ENCODE assay signal across 10 mouse cellular contexts in genomic region chr7:25835188-25835891, GRCm38 (mm10). TPM values are rescaled to one million over a fixed set of nuclear protein-coding genes. Genes with fewer than 3 reads are reported as not detected.
DNase-seq lines count a peak whose midpoint lies in the region; ATAC-seq and TF ChIP-seq lines count a peak whose summit lies in the region.
"Had no signal": no experiment of that assay in that cellular context is flagged by ENCODE, and none has a peak within 500 bp of the region (broad histone marks: within the 10 kb centered on the region; RNA-seq: fewer than 3 reads in every experiment).

No protein-coding gene starts in this region.

- H3K27me3 ChIP-seq in liver, adult 2 months (ENCODE audit: control insufficient read depth, insufficient read depth, low read length), result no peaks in the 10 kb centered on the region
- H3K27me3 ChIP-seq in liver, embryonic 12.5 days (replicated peaks), result no peaks in the 10 kb centered on the region; the same call in 1 of the 2 replicates
- H3K27me3 ChIP-seq: liver, embryonic 13.5 days had no signal

- H3K9ac ChIP-seq in liver, adult 2 months (ENCODE audit: low read depth, low read length), result no peak overlapping the region
- no peak overlapping the region for H3K9ac ChIP-seq in liver, embryonic 12.5 days
- H3K9ac ChIP-seq: liver, embryonic 13.5 days had no signal

- 58% methylated on average over 10 of the region's 10 CpGs for WGBS in liver, adult 2 months
- 67% methylated on average over 10 of the region's 10 CpGs for WGBS in liver, embryonic 12.5 days (ENCODE audit: insufficient replicate concordance)

- H3K4me2 ChIP-seq in liver, embryonic 12.5 days, result no peak overlapping the region
- H3K4me2 ChIP-seq: liver, embryonic 13.5 days had no signal

- H3K27ac ChIP-seq in liver, adult 2 months (replicated peaks; ENCODE audit: insufficient read depth, low read depth, low read length), result peak overlapping the region; percentile 26
- no peak overlapping the region for H3K27ac ChIP-seq in liver, embryonic 12.5 days
- H3K27ac ChIP-seq: gastrocnemius, adult 2 months; liver, embryonic 13.5 days had no signal

- no peaks in the 10 kb centered on the region for H3K36me3 ChIP-seq in liver, adult 2 months (ENCODE audit: control insufficient read depth, insufficient read depth, low read length)
- H3K36me3 ChIP-seq in liver, embryonic 12.5 days, result no peaks in the 10 kb centered on the region
- H3K36me3 ChIP-seq: liver, embryonic 13.5 days had no signal

- no peaks in the 10 kb centered on the region for H3K79me2 ChIP-seq in liver, adult 2 months (ENCODE audit: control insufficient read depth, insufficient read depth, low read length)

- H3K9me3 ChIP-seq in liver, embryonic 12.5 days (replicated peaks), result no peaks in the 10 kb centered on the region
- H3K9me3 ChIP-seq: liver, embryonic 13.5 days had no signal

- no peak for TF ChIP-seq POLR2A in liver, adult 2 months (IDR thresholded peaks at IDR 0.05; ENCODE audit: extremely low read depth, insufficient read depth, low read length)

- H3K4me1 ChIP-seq in liver, adult 2 months (ENCODE audit: control insufficient read depth, insufficient read depth, low read length), result 0 out of 2 replicates have a peak, but pooled peaks cover 3% of the 10 kb centered on the region
- H3K4me1 ChIP-seq in liver, embryonic 12.5 days, result no peaks in the 10 kb centered on the region; the same call in 1 of the 2 replicates
- H3K4me1 ChIP-seq: liver, embryonic 13.5 days had no signal

- peak; percentile 41 for DNase-seq in liver, adult 2 months (ENCODE audit: extremely low read depth, low read depth, low spot score)
- peak; percentile 22 for DNase-seq in lung, postnatal 14 days
- peak; percentile 50 for DNase-seq in thymus, postnatal 14 days
- DNase-seq in c-Kit-positive CD71-positive TER-119-positive erythroid progenitor cells, embryonic 14.5 days (ENCODE audit: low spot score), result no peak
- DNase-seq: gastrocnemius, adult 2 months; liver, embryonic 13.5 days had no signal

- no peak overlapping the region for H3K4me3 ChIP-seq in liver, adult 2 months (ENCODE audit: insufficient read depth, low read depth, low read length)
- no peak overlapping the region for H3K4me3 ChIP-seq in liver, embryonic 12.5 days
- H3K4me3 ChIP-seq: gastrocnemius, adult 2 months; liver, embryonic 13.5 days had no signal

- ATAC-seq in liver, embryonic 12.5 days, result no peak
- peak; percentile 78 to 86 for ATAC-seq in hematopoietic stem cell, adult 5-6 weeks (replicated peaks in 1 of 2; ENCODE audit: insufficient read depth in 1 of 2, low FRiP score in 2 of 2, low TSS enrichment in 1 of 2, low read depth in 1 of 2, poor library complexity in 2 of 2, severe bottlenecking in 2 of 2)
- no peak for ATAC-seq in cerebellum, adult (ENCODE audit: insufficient number of reproducible peaks, low FRiP score, low TSS enrichment)

- no peak for TF ChIP-seq CTCF in liver, adult 2 months (IDR thresholded peaks at IDR 0.05; ENCODE audit: low read depth, low read length)

RNA-seq across cellular contexts. Expression of gene Cyp2s1, which starts 18.6 kb away (rescaled TPM):
- 0.13 and 0.28 TPM in 2 replicates for total RNA-seq in liver, adult 2 months (2014; rRNA removed)
- polyA plus RNA-seq in liver, adult 2 months (2012; rRNA removed), result 0.37 and 0.41 TPM in 2 replicates
- 0.62 and 0.81 TPM in 2 replicates for polyA plus RNA-seq in liver, embryonic 12.5 days (2016; fragmentation: Nextera tagmentation; extraction: Ambion mirVana)
- not detected in 2 replicates for total RNA-seq in hematopoietic stem cell, adult 5-6 weeks (2017)
- total RNA-seq: MEL had no signal

RNA-seq across cellular contexts. Expression of gene Axl, which starts 46.8 kb away (rescaled TPM):
- 12.4 and 18.0 TPM in 2 replicates for total RNA-seq in liver, adult 2 months (2014; rRNA removed)
- 6.3 and 11.4 TPM in 2 replicates for polyA plus RNA-seq in liver, adult 2 months (2012; rRNA removed)
- 14.1 and 20.1 TPM in 2 replicates for polyA plus RNA-seq in liver, embryonic 12.5 days (2016; fragmentation: Nextera tagmentation; extraction: Ambion mirVana)
- total RNA-seq in hematopoietic stem cell, adult 5-6 weeks (2017), result 6.2 and 16.9 TPM in 2 replicates

Comparison
In these comparisons a context has a peak if more than half of its experiments do, and no peak if none do; other contexts are left out.
1. ATAC-seq: peak in hematopoietic stem cell, adult 5-6 weeks (2 of 2); none in liver, embryonic 12.5 days (single experiment) and cerebellum, adult (single experiment).